Mouse (Mus musculus) intestine, embryonic 16.5 days (tissue): ENCODE data around the gene Sertad1. TPM values are rescaled to one million over a fixed set of nuclear protein-coding genes. Genes with fewer than 3 reads are reported as not detected.
A peak's percentile ranks its signal among the peaks of the same experiment; 100 is the strongest.

Experiments used
- ATAC-seq: fragments of 200-750 bp; cut with Nextera tagmentation; 2 replicates; pipeline ENCODE4 v1.8.0; 2017; ENCODE audit warnings: moderate TSS enrichment, moderate library complexity
- H3K27ac ChIP-seq: fragments of 300-500 bp; sonication (generic); 2 replicates; pipeline ENCODE4 v1.5.1; 2014; ENCODE audit warnings: mild to moderate bottlenecking, low read length
- H3K27me3 ChIP-seq: fragments of 300-500 bp; sonication (generic); replicated peaks from 2 replicates; pipeline ENCODE4 v1.6.1; 2014; ENCODE audit warnings: low read length, control low read depth, mixed read lengths; ENCODE audit not compliant: control insufficient read depth, insufficient read depth
- H3K36me3 ChIP-seq: fragments of 300-500 bp; sonication (generic); 2 replicates; pipeline ENCODE4 v1.6.1; 2014; ENCODE audit warnings: low read length, control low read depth; ENCODE audit not compliant: control insufficient read depth, insufficient read depth
- H3K4me1 ChIP-seq: fragments of 300-500 bp; sonication (generic); 2 replicates; pipeline ENCODE4 v1.6.1; 2014; ENCODE audit warnings: low read length, control low read depth, mixed read lengths; ENCODE audit not compliant: control insufficient read depth, insufficient read depth
- H3K4me2 ChIP-seq: fragments of 300-500 bp; sonication (generic); 2 replicates; pipeline ENCODE4 v1.6.1; 2014; ENCODE audit warnings: low read depth, low read length, control low read depth
- H3K4me3 ChIP-seq: fragments of 300-500 bp; sonication (generic); 2 replicates; pipeline ENCODE4 v1.5.1; 2014; ENCODE audit warnings: mild to moderate bottlenecking, low read length
- H3K9ac ChIP-seq: fragments of 300-500 bp; sonication (generic); 2 replicates; pipeline ENCODE4 v1.6.1; 2014; ENCODE audit warnings: low read depth, low read length
- H3K9me3 ChIP-seq: fragments of 300-500 bp; sonication (generic); 2 replicates; pipeline ENCODE4 v1.6.1; 2016; ENCODE audit warnings: low read length, control low read depth; ENCODE audit not compliant: control insufficient read depth
- WGBS: fragments of 180-500 bp; shearing (Covaris S2); extraction: QIAGEN DNeasy Blood & Tissue Kit; methylation state at CpG from one replicate; pipeline ENCODE4 v1.1.7; 2014; 5-methylcytosine and 5-hydroxymethylcytosine counted together
- polyA plus RNA-seq: library from polyadenylated mRNA; unstranded; fragments of >200 nt; fragmentation: Nextera tagmentation; extraction: Ambion mirVana; gene quantifications from 2 replicates; pipeline ENCODE4 v1.2.1, GENCODE M21; 2015

Gene Sertad1
- polyA plus RNA-seq, 1 experiment from 2014 or later, result 43.4 TPM

DNA sequence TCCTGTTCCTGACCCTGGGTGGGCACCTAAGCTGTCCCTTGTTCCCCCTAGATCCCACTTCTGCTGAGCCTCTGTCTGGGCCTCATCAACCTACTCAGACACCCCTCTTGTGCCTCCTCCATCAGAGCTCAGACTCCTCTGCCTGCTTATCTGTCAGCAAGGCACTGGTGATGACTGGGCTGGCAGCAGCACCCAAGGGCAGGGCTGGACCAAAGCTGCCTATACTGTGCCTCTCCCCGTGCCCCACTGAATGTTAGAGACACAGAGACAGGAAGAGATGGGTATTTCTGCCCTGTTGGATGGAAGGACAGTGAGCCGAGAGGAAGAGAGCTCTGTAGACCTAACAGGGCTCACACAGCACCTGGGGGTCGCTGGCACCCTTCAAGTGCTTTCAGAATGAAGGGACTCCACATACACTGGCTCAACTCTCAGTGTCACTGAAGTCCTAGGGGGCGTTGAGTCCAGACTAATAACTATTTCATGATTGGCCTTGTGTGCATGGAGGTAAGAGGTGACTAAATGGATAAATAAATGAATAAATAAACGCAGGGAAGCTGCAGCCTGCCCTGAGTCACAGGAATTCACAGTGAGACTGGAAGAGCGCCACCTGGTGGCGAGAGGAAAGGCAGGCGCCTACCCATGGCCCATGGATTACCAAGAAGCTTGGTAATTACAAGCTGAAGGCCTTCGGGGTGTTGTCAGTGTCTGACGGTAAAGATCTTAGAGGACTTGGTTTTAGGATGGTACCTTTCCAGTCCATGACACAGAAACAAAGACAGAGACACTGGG is 39.5 kb downstream of the Sertad1 start:
- Histone ChIP-seq H3K27me3 (no peaks in the 10 kb centered on the region), H3K9ac (no peak overlapping the region), H3K27ac (no peak overlapping the region), H3K9me3 (no peaks in the 10 kb centered on the region), H3K4me3 (no peak overlapping the region), H3K36me3 (0 out of 2 replicates have a peak, but pooled peaks cover 5% of the 10 kb centered on the region), H3K4me1 (no peaks in the 10 kb centered on the region), H3K4me2 (no peak overlapping the region)
- WGBS, result 26% methylated on average over 10 of the region's 10 CpGs
- peak; percentile 85 for ATAC-seq

DNA sequence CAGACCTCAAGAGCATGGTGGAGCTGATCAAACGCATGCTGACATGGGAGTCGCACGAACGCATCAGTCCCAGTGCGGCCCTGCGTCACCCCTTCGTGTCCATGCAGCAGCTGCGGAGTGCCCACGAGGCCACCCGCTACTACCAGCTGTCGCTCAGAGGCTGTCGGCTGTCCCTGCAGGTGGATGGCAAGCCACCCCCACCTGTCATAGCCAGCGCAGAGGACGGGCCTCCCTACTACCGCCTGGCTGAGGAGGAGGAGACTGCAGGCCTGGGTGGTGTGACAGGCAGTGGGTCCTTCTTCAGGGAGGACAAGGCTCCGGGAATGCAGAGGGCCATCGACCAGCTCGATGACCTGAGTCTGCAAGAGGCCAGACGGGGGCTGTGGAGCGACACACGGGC is 42.4 kb downstream of the Sertad1 start:
- Histone ChIP-seq H3K9me3 (no peaks in the 10 kb centered on the region), H3K4me2 (no peak overlapping the region), H3K9ac (no peak overlapping the region), H3K36me3 (peaks cover 9% of the 10 kb centered on the region; the same call in 1 of the 2 replicates), H3K4me3 (no peak overlapping the region), H3K4me1 (no peaks in the 10 kb centered on the region), H3K27ac (no peak overlapping the region), H3K27me3 (no peaks in the 10 kb centered on the region)
- 83% methylated on average over 21 of the region's 21 CpGs for WGBS
- no peak for ATAC-seq

DNA sequence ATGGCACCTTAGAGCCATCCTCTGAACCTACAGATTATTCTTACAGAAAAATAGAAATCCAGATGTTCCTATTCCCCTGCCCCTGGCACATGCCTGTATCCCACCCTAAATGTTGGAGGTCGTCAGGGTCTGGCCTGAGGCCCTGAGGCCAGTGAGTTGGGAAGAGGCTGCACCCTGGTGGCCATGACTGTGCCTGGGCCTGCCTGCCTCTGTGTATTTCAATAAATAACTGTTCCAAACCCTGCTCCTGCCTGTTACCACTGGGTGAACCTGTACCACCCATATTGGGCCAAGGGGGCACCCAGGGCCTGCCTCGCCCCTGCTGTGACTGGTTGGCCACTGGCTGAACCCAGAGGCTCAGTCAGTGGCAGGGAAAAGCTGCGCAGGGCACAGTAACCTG is 44.2 kb downstream of the Sertad1 start:
- no peaks in the 10 kb centered on the region for H3K4me1 ChIP-seq
- no peak overlapping the region for H3K4me2 ChIP-seq
- H3K9ac ChIP-seq, result no peak overlapping the region
- H3K4me3 ChIP-seq, result no peak overlapping the region
- no peak overlapping the region for H3K27ac ChIP-seq
- peaks cover 9% of the 10 kb centered on the region; the same call in 1 of the 2 replicates for H3K36me3 ChIP-seq
- H3K27me3 ChIP-seq, result no peaks in the 10 kb centered on the region
- no peak for ATAC-seq
- WGBS, result 78% methylated on average over 3 of the region's 3 CpGs
- no peaks in the 10 kb centered on the region for H3K9me3 ChIP-seq

DNA sequence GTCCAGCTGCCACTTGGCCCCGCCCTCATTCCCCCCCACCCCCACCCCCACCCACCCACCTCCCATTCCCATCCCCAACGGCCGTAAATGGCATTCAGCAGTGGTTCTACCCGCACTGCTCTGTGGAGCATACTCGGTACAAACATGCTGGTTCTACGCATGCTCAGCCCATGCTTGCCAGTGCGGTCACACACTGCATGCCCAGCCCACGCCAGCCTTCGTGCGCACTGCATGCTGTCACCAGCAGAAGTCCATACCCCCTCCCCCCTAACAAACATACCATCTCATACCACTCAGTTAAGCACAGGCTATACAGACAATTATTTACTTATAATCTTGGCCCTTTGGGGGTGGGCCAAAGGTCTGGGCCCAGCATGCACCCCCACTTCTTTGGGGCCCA is 45.0 kb downstream of the Sertad1 start:
- Histone ChIP-seq H3K9me3 (no peaks in the 10 kb centered on the region), H3K4me2 (no peak overlapping the region), H3K36me3 (peaks cover 9% of the 10 kb centered on the region; the same call in 1 of the 2 replicates), H3K4me3 (no peak overlapping the region), H3K27me3 (no peaks in the 10 kb centered on the region), H3K4me1 (no peaks in the 10 kb centered on the region), H3K27ac (no peak overlapping the region), H3K9ac (no peak overlapping the region)
- ATAC-seq, result no peak
- WGBS, result 90% methylated on average over 10 of the region's 10 CpGs

DNA sequence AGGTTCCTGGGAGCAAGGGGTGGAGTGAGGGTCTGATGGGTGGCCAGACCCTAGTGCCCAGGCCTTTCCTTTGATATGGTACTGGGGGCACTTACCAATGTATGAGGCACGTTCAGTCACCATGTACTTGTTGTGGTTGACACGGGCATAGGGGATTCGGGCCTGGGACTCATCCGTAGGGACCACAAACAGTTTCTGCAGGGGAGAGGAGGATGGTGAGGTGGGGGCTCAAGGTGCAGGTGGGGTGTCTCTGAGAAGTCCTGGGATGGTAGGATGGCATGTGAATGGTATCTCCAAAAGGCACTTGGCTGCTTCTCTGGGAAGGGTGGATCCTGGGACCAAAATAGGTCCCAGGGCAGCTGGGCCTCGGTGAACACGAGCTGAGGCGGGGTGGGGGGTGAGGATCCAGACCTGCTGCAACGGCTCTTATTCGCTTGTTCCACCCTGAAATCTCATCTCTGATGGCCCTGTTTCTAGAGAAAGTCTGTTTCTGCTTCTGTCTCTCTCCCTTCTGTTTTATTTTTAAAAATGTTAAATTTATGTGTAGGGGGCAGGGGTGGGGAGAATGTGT is 45.9 kb downstream of the Sertad1 start:
- H3K4me3 ChIP-seq, result no peak overlapping the region
- no peak for ATAC-seq
- peaks cover 9% of the 10 kb centered on the region; the same call in 1 of the 2 replicates for H3K36me3 ChIP-seq
- H3K27ac ChIP-seq, result no peak overlapping the region
- no peak overlapping the region for H3K4me2 ChIP-seq
- 90% methylated on average over 9 of the region's 9 CpGs for WGBS
- H3K9me3 ChIP-seq, result no peaks in the 10 kb centered on the region
- no peaks in the 10 kb centered on the region for H3K27me3 ChIP-seq
- no peak overlapping the region for H3K9ac ChIP-seq
- no peaks in the 10 kb centered on the region for H3K4me1 ChIP-seq

DNA sequence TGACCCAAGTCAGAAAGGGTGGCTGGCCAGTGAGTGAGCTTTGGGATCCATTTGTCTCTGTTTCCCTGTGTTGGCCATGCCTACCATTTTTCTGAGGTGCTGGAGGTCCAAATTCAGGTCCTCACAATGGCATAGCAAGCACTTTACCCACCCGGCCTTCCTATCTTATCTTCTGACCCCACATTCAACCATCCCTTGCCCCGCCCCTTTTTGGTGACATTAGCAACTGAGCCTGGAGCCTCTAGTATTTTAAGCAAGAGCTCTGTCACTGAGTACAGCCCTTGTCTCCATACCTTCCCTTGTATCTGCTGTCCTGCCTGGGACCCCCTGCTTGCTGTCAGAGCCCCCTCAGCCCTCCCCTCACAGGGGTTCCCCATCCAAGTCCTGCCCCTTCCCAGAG is 48.7 kb downstream of the Sertad1 start:
- H3K4me1 ChIP-seq, result no peaks in the 10 kb centered on the region
- no peak for ATAC-seq
- H3K27me3 ChIP-seq, result no peaks in the 10 kb centered on the region
- H3K36me3 ChIP-seq, result peaks cover 5% of the 10 kb centered on the region; the same call in 1 of the 2 replicates
- 75% methylated on average over 2 of the region's 2 CpGs for WGBS
- H3K4me3 ChIP-seq, result no peak overlapping the region
- H3K4me2 ChIP-seq, result no peak overlapping the region
- no peak overlapping the region for H3K27ac ChIP-seq
- H3K9me3 ChIP-seq, result no peaks in the 10 kb centered on the region
- H3K9ac ChIP-seq, result no peak overlapping the region

DNA sequence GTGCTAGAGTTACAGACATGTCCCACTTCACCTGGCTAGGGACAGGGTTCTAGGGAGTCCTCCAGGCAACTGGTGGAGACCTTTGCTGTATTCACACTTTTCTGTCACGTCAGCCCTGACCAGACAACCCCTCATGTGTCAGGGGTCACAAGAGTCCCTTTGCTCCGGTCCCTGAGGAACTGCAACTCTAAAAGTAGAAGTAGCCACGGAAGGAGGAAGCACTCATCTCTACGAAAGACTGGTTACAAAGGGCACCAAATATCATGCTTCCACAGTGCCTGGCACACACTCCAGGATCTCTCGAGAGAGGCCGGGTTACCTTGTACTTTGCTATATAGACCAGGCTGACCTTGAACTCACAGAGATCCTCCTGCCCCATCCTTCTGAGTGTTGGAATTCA is 49.9 kb downstream of the Sertad1 start:
- H3K36me3 ChIP-seq, result peaks cover 5% of the 10 kb centered on the region; the same call in 1 of the 2 replicates

DNA sequence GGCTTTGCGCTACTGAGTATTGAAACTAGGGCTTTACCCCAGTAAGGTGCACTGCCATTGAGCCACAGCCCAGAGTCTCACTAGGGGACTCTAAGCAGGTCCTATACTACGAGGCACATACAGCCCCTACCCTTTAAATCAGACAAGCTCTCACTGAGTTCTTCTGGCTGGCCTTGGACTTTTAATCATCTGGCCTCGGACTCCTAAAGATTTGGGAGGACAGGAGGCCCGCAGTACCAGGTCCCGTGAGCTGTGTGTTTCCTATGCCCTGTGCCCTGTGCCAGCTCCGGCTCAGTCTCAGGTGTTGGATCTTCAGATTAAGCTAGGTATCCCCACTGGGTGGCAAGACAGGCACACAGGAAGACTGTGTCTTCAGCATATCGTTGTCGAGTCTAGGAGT is 51.3 kb downstream of the Sertad1 start:
- Histone ChIP-seq H3K27ac (no peak overlapping the region), H3K36me3 (no peaks in the 10 kb centered on the region; the same call in 1 of the 2 replicates), H3K27me3 (no peaks in the 10 kb centered on the region), H3K4me3 (no peak overlapping the region), H3K4me2 (no peak overlapping the region), H3K4me1 (peaks cover 6% of the 10 kb centered on the region; the same call in 1 of the 2 replicates), H3K9me3 (no peaks in the 10 kb centered on the region), H3K9ac (no peak overlapping the region)
- 84% methylated on average over 8 of the region's 8 CpGs for WGBS
- ATAC-seq, result no peak

More for the DNA sequence above, 49.9 kb downstream of the Sertad1 start:
- no peaks in the 10 kb centered on the region for H3K27me3 ChIP-seq
- no peak overlapping the region for H3K4me2 ChIP-seq
- no peak overlapping the region for H3K27ac ChIP-seq
- no peaks in the 10 kb centered on the region for H3K4me1 ChIP-seq
- no peak for ATAC-seq
- H3K4me3 ChIP-seq, result no peak overlapping the region
- H3K9me3 ChIP-seq, result no peaks in the 10 kb centered on the region
- H3K9ac ChIP-seq, result no peak overlapping the region
- WGBS, result 92% methylated on average over 6 of the region's 6 CpGs

DNA sequence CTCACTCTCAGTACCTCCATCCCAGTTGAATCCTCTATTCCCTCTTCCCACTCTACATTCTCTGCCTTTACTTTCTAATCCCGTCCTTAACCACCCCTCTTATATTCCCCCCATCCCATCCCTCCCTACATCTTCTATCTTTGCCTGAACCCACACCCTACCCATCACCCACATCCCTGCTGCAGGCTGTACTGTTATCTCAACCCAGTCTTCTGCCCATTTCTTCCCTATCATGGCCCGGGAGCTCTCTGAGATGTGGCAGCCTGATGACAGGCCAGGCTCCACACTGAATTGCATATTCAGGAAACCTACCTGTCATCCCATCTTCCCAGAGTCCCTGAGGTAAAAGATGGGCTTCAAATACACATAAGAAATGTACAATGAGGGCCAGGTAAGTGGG is 52.1 kb downstream of the Sertad1 start:
- Histone ChIP-seq H3K27me3 (no peaks in the 10 kb centered on the region), H3K36me3 (no peaks in the 10 kb centered on the region; the same call in 1 of the 2 replicates), H3K4me3 (no peak overlapping the region), H3K9ac (no peak overlapping the region), H3K9me3 (no peaks in the 10 kb centered on the region), H3K4me2 (no peak overlapping the region), H3K4me1 (peaks cover 10% of the 10 kb centered on the region; the same call in 1 of the 2 replicates), H3K27ac (no peak overlapping the region)
- ATAC-seq, result no peak
- WGBS, result 92% methylated on average over 2 of the region's 2 CpGs
